Mouse (Mus musculus) left cerebral cortex, postnatal 14 days (tissue): ENCODE data around the gene Ube2cbp. TPM values are rescaled to one million over a fixed set of nuclear protein-coding genes. Genes with fewer than 3 reads are reported as not detected.

ENCODE experiments used
- DNase-seq, 2 experiments: peaks; one replicate each; pipeline ENCODE4 v3.0.0; 2021 to 2022; ENCODE audit warnings: low spot score in 2 of 2, mixed read lengths in 1 of 2
- intact Hi-C: fragments of 180-260 bp; cut with DNase I; formaldehyde crosslinking; loops from one replicate; pipeline ENCODE4 v1.15.1; 2025
- long read RNA-seq, 2 experiments: library from polyadenylated mRNA; stranded (forward); transcript quantifications; one replicate each; pipeline ENCODE4 v2.0.0; 2021
- total RNA-seq, 2 experiments: library from RNA; stranded (reverse); gene quantifications; 2 replicates each; pipeline ENCODE4 v1.2.3; 2021

Ube2cbp gene
- total RNA-seq = 1 to 10 TPM; 3.8 to 4.5 TPM
- long read RNA-seq, experiment 1, transcript Ube2cbp-201 (10 exons, 1,790 nt) = major isoform, 6 of 9 reads
- long read RNA-seq, experiment 1, partial matches to known transcripts = 1 of 9 reads
- long read RNA-seq, experiment 1, other reads (novel, unspliced or antisense) = 2 of 9 reads
- long read RNA-seq, experiment 2, partial matches to known transcripts = 1 of 8 reads
- long read RNA-seq, experiment 2, other reads (novel, unspliced or antisense) = 4 of 8 reads

DNA sequence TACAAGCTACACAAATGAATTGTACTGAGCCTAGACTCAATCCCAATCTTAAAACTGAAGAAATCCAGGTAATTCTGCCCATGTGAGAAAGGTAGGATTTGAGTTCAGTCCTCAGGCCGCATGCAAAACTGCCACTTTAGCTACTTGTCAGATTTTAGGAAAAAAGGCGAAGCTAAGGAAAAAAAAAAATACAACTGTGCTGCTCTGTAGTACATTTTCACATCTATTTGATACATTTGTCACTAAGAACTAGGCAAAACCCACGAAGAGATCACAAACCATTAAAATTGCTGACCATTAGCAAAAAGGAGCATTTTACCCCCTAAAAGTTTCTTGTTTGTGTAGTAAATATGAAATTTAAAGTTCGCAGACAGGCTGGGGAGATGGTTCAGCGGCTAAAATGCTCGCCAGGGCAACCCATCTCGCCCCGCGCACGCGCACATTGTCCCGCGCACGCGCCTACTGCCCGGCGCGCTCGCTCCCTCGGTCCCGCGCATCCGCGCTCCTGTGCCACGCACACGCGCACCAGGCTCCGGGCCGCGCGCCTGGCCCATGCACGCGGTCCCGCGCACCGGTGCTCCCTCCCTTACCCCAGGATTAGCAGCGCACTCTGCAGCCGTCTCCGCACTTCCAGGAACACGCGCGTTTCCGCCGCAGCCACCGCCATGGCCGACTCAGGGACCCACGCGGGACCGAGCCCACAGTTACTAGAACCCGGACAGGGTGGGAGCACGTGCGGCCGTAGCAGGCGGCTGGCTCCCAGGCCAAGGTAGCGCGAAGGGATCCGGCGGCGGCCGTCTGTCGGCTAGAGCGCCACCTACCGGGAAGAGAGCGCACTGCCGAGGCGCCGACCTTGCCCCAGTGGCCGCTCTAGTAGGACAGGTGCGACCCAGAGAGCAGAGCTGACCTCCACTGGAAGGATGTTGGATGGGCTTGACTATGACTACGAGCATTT lies at the start of gene Ube2cbp:
Gene Ube2cbp (minus strand): TSS at position 800 of the 955 bp plus-strand sequence.
- intact Hi-C loops = no loop called here
- DNase-seq = peak; percentile 86 to 88

DNA sequence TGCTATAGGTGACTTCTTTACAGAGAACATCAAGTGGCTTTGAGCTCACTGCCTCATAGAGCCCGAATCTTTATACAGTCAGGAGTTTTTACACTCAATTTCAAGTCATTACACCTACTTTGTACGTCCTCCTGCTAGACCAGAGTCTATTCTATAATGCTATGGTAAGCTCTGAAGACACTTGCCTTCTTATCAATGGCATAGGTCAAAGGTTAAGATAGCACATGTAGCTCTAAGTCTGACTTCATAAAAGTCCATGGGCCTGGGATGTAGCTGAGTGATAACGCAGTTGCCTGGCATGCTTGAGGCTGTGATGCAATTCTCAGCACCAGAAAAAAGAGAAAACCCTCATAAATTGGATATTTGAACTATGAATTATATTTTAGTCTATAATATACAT lies 49.6 kb upstream of the Ube2cbp start:
- intact Hi-C loops = loop anchor here (5.0 kb wide), 1 partner anchor 33 kb away; no protein-coding TSS in a partner anchor
- DNase-seq = no peak

DNA sequence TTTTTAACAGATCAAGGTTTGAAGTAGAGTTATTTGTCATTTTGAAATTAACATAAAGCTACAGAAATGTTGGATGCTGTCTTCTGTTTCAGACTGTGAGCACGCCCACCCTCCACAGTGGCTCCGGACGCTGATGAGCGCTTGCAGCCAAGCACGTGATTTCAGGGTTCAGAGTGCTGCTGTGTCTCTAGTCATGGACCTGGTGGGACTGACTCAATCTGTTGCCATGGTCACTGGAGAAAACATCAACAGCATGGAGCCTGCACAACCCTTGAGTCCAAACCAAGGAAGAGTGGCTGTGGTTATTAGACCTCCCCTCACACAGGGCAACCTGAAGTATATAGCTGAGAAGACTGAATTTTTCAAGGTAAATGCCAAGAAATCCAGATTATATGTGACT lies 49.0 kb upstream of the Ube2cbp start:
- intact Hi-C loops = loop anchor here (5.0 kb wide), 1 partner anchor 34 kb away; no protein-coding TSS in a partner anchor
- no peak for DNase-seq

DNA sequence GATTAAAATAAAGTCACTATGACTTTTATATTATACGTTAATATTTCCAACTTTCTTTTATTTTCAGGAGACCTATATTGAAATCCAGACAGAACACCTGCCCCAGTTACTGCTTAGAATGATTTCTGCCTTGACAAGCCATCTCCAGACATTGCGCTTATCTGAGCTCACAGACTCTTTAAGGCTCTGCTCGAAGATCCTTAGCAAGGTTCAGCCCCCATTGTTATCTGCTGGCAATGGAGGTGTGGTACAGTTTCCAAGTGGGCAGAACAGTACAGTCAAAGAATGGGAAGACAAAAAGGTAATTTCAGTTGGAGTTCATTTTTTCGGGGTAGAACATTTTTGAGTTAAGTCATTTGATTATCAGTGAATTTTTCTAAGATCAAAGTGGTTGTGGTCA lies 42.7 kb upstream of the Ube2cbp start:
- DNase-seq = no peak
- intact Hi-C loops = no loop called here

DNA sequence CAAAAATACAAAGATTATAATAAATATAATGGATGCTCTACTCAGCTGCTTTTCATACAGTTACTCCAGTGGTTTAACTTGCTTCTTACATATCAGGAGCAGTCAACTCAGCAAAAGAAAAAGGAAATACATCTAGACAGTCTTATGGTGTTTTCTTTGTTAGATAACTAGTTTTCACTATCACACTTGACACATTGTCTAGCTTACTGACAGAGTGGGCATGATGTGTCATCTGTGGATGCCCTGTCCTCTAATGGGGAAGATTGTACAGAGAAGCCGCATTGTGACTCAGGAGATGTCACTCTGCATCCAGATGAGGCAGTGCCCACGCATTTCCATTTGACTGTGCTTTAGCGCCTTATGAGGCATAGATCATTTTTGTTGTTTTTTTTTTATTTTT lies 34.3 kb upstream of the Ube2cbp start:
- intact Hi-C loops = no loop called here

DNA sequence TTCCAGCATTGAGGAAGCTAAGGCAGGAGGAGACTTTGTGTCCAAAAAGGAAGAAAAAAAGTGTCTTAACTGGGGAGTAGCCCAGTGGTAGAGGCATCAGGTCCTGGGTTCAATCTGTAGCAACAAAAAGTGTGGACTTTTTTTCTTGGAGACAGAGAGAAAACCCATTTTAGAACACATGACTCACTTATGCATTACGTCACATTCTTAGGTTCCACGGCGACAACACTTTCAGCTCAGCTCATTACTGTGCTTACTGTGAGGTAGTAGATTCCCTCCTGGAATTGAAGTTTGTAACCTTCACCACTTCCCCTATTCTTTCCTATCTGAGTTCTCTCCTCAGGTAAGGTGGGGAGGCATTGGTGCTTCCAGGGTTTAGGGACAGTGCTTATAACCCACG lies 31.5 kb upstream of the Ube2cbp start:
- intact Hi-C loops = no loop called here
- no peak for DNase-seq

More for the DNA sequence above, 34.3 kb upstream of the Ube2cbp start:
- no peak for DNase-seq

DNA sequence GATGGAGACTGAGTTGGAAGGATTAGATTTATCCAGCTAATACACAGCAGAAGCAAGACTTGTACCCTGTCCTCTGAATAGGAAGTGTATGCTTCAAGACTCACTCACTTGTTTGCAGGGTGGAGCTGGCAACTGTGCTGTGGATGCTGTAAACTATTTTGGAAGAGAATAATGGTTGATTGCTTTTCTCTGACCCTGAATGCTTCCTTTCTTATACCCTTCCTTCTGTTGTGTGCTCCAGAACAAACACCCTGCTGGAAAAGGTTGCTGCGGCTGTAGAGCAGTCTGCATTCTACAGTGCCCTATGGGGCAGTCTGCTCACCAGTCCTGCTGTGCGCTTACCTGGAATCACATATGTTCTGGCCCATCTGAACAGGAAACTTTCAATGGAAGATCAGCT lies 27.0 kb upstream of the Ube2cbp start:
- intact Hi-C loops = no loop called here
- no peak for DNase-seq

DNA sequence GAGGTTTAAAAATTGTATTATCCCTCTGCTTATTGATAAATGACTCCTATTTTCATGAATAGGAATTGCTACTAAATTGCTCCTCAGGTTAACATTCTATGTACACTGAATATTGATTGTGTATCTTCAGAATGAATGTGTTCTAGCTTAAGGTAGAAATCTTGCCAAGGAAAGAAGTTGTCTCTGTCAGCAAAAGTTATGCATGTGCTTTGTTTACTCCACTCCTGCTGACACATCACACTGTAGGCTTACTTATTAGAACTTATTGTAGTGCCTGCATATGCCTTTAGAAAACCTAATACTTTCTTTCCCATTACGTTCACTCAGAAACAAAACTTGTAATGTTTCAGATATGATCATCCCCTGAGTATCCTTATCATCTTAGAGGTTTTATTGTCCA lies 17.5 kb upstream of the Ube2cbp start:
- DNase-seq = no peak
- intact Hi-C loops = no loop called here

DNA sequence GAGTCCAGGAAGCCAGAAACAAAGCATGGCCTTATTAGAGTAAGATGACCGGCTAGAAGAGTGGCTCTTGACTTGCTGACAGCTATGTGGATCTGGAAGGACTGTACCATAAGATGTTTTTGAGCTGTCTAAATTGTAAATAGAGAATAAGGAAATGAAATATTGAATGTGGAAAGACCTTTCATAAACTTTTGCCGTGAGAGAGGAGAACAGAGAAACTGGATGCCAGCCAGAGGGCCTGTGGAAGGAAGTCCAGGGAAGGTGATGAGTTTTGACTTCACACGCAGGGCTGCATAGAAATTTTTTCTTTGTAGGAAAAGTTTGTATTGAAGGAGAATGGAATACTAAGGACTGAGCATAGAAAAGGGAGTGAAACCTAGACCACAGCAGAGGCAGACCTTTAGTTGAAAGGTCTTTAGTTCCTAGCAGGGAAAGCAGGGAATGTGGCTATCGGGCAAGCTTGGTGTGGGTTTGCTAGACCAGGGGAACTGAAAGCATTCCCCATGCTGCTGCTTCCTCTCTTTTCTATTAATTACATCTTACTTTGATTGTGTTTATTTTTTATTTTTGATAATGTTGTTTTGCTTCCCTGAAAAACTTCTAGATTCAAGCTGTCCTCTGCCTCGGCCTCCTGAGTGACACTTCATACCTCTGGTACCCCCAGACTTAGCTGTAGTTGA lies 13.8 kb upstream of the Ube2cbp start:
- no peak for DNase-seq
- intact Hi-C loops = no loop called here

DNA sequence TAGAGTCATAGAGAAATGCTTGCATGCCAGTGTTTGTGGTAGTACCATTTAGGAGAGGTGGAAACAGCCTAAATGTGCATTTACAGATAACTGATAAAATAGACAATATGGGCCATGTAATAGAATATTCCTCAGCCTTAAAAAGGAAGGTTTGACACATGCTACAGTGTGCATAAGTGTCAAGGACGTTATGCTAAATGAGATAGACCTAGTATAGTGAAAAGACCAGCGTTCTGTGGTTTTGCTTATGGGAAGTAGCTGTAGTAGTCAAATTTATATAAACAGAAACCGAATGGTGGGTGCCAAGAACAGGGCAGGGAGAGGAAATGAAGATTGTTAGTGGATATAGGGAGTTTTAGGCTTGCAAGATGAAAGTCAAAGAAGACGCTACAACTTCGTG lies 12.0 kb upstream of the Ube2cbp start:
- no peak for DNase-seq
- intact Hi-C loops = no loop called here

DNA sequence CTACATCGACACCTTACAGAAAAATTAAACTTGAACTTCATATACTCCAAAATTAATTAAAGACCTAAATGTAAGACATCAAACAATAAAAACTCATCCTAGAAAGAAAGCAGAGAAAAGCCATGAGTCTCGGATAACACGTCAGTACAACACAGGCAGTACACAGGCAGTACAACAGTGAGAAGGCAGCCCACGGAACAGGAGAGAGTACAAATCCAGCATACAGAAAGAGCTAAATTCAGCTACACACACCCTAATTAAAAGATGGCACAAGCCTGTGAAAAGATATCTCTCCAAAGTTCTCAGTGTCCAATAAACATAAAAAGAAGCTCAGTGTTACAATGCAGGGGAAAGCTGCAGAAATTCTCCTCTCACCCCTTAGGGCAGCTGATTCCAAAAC lies 11.2 kb upstream of the Ube2cbp start:
- intact Hi-C loops = no loop called here
- peak in 1 of 2 experiments; percentile 24 for DNase-seq

DNA sequence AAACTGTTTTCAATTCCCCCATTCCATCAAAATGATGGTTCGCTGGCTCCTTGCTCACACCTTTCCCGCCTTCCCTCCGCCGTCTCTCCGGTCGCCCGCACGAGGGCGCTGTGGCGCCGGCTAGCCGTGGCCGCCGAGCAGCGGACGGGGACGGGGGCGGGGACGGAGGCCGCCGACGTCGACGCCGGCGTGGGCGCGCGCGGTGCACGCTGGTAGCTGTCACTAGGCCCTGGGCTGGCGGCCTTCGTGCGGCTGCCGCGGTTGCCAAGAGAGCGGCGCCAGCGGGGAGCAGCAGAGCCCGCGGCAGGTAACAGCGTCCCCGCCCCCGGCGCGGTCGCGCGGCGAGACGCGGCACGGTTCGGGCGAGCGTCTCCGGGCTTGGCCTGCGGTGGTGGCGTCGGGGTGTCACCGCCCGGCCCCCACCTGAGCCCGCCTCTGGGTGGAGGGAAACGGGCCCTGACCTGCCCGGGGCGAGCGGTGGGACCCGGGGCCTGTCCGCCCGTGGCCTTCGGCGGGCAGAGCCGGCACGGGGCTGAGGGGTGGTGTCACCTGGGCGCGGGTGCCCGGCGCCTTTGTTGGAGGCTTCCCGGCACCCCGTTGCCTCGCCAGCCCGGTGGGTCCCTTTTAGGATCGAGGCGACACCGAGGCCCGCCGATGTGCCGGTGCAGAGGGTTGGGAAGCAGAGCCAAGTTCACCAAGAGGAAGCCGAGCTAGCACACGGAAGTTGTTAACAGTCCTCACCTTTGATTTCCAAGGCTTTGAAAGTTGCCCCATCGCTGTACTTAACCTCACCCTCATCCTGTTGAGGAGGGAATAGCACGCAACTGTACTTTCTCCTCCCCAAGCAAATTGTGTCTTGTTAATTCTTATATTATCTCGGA lies 2.5 kb upstream of the Ube2cbp start, which contains the start of gene Dop1a:
Gene Dop1a (plus strand): TSS at position 165 of the 881 bp plus-strand sequence.
- peak; percentile 90 to 92 for DNase-seq
- intact Hi-C loops = loop anchor here (2.0 kb wide), 1 partner anchor 106 kb away; no protein-coding TSS in a partner anchor

DNA sequence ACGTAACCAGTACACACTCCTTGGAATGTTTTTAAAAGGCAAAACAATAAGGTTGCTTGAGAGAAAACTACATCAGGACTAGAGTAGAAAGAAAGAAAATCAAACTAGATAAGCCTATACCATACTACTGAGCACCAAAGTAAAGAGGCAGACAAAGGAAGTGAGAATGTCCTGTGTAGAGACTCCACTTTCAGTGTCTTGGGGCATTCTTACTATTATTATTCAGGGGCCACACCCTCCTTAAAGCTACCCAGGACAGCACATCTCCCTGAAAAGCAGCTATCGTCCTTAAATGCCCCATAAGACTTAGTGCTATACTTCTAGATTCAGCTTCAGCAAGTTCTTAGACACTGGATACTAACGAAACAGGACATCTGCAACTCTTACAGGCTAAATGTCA lies 11.1 kb downstream of the Ube2cbp start:
- no peak for DNase-seq
- intact Hi-C loops = no loop called here

DNA sequence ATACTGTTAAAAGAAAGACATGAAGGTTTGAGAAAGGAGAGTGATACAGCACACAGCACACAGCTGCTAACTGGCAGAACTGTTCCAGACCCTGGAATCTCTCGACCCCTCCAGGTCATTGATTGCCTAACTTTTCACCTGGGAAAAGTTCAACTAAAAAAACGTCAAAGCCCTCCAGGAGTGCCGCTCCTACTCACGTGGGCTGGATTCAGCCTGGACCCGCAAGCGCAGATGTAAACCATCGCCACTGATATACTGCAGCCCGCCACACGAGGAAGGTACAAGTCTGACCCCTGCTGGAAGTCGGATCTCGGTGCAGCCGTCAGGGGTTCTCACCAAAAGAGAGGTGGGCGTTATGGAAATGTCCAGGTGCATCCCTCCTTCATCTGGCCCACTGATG lies 13.1 kb downstream of the Ube2cbp start:
- intact Hi-C loops = loop anchor here (1.0 kb wide), 1 partner anchor 672 kb away; no protein-coding TSS in a partner anchor
- DNase-seq = peak; percentile 63 to 76

DNA sequence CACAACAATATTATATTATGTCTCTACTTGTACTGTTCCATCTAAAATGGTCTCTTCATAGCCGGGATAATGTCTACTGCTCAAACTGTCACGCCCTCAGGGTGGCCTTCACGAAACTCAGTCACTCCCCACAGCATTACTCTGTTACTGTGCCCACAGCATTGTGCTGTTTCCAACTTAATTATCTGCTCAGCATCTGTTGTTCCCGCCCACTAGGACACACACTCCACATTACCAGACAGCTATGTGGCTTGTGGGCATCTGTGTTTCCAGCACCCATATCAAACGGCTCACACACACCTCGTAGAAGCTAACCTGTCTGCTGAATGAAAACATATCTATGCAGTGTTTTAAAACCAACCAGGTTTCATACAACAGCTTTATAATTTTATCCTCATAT lies 13.7 kb downstream of the Ube2cbp start:
- DNase-seq = peak in 1 of 2 experiments; percentile 26

DNA sequence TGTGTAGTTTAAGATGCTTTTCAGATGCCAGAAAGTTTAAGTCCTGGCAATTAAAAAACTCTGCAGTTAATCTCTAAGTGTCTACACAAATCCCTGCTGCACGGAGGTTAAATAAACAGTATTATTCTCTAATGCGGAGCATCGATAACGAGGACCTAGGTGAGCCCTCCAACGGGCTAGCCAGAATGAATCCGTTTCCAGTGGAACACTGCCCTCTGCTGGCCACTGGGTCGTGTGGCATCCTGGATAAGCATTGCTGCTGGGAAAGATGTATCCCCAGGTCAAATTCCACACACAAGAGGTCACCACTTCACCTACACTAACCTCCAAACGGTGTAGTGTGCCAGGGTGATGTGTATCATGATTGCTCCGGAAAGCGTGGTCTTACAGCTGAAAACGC lies 15.2 kb downstream of the Ube2cbp start:
- DNase-seq = peak; percentile 72 to 90
- intact Hi-C loops = loop anchor here (2.0 to 10.0 kb wide), 2 partner anchors 225 to 607 kb away; partner anchors contain the start of gene Tpbg

More for the DNA sequence above, 13.7 kb downstream of the Ube2cbp start:
- intact Hi-C loops = loop anchor here (1.0 kb wide), 1 partner anchor 672 kb away; no protein-coding TSS in a partner anchor

DNA sequence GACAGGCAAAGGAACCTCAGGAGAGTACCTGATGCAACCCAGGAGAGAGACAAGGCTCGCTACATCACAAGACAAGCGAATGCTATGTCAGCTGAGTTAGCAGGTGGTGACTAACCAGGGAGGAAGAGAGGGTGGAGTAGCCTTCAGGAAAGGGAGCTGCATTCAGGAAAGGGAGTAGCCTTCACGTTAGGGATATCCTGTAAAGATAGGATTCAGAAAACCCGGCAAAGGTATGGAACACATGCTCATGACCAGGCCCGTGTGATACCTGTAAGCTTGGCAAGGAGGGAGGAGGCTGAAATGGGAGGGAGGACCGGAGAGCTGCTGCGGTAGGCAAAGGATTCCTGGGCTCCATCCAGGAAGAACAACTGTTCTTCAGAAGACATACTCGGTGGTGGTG lies 17.3 kb downstream of the Ube2cbp start:
- intact Hi-C loops = loop anchor here (10.0 kb wide), 1 partner anchor 223 kb away; no protein-coding TSS in a partner anchor
- no peak for DNase-seq

DNA sequence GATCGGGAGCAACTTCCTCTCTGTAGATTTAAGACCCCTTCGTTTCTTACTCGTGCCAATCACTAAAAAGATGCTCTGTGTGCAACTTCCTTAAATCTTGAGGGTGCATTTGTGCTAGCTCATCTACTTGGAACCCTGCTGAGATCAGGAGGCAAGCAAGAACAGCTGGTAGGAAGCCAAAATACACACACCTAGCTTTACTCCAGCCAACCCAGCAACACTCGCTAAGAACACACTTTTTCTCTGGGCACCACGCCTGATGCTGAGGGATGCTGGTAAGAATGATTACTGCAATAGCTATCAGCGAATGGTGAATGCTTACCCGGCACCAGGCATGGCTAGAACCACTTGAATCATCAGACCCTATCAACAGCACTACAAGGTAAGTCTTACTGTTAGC lies 17.9 kb downstream of the Ube2cbp start:
- no peak for DNase-seq
- intact Hi-C loops = loop anchor here (10.0 kb wide), 1 partner anchor 222 kb away; no protein-coding TSS in a partner anchor
